Mouse (Mus musculus) midbrain, embryonic 10.5 days (tissue): ENCODE data around the gene Ube2cbp. TPM values are rescaled to one million over a fixed set of nuclear protein-coding genes. Genes with fewer than 3 reads are reported as not detected.

Experiments used
- DNase-seq: peaks from one replicate; pipeline ENCODE4 v3.0.0-alpha.2; 2017; ENCODE audit warnings: low spot score
- H3K27ac ChIP-seq: fragments of 300-500 bp; sonication (generic); replicated peaks from 2 replicates; pipeline ENCODE4 v1.5.1; 2016; ENCODE audit warnings: mild to moderate bottlenecking
- H3K27me3 ChIP-seq: fragments of 300-500 bp; sonication (generic); 2 replicates; pipeline ENCODE4 v1.6.1; 2016; ENCODE audit warnings: low read depth, mild to moderate bottlenecking; ENCODE audit not compliant: poor library complexity, severe bottlenecking
- H3K36me3 ChIP-seq: fragments of 300-500 bp; sonication (generic); 2 replicates; pipeline ENCODE4 v1.6.1; 2016; ENCODE audit warnings: mild to moderate bottlenecking, moderate library complexity
- H3K4me1 ChIP-seq: fragments of 300-500 bp; sonication (generic); 2 replicates; pipeline ENCODE4 v1.6.1; 2016
- H3K4me3 ChIP-seq: fragments of 300-500 bp; sonication (generic); 2 replicates; pipeline ENCODE4 v1.5.1; 2016; ENCODE audit warnings: mild to moderate bottlenecking, moderate library complexity
- H3K9me3 ChIP-seq: fragments of 300-500 bp; sonication (generic); replicated peaks from 2 replicates; pipeline ENCODE4 v1.6.1; 2016; ENCODE audit warnings: mild to moderate bottlenecking
- WGBS: fragments of 180-500 bp; shearing (Covaris S2); methylation state at CpG from one replicate; pipeline ENCODE4 v1.1.7; 2016; 5-methylcytosine and 5-hydroxymethylcytosine counted together
- polyA plus RNA-seq: library from polyadenylated mRNA; unstranded; fragments of >200 nt; fragmentation: Nextera tagmentation; extraction: Ambion mirVana; gene quantifications from 2 replicates; pipeline ENCODE4 v1.2.1, GENCODE M21; 2016

Ube2cbp gene
- 6.6 and 9.1 TPM in 2 replicates for polyA plus RNA-seq

DNA sequence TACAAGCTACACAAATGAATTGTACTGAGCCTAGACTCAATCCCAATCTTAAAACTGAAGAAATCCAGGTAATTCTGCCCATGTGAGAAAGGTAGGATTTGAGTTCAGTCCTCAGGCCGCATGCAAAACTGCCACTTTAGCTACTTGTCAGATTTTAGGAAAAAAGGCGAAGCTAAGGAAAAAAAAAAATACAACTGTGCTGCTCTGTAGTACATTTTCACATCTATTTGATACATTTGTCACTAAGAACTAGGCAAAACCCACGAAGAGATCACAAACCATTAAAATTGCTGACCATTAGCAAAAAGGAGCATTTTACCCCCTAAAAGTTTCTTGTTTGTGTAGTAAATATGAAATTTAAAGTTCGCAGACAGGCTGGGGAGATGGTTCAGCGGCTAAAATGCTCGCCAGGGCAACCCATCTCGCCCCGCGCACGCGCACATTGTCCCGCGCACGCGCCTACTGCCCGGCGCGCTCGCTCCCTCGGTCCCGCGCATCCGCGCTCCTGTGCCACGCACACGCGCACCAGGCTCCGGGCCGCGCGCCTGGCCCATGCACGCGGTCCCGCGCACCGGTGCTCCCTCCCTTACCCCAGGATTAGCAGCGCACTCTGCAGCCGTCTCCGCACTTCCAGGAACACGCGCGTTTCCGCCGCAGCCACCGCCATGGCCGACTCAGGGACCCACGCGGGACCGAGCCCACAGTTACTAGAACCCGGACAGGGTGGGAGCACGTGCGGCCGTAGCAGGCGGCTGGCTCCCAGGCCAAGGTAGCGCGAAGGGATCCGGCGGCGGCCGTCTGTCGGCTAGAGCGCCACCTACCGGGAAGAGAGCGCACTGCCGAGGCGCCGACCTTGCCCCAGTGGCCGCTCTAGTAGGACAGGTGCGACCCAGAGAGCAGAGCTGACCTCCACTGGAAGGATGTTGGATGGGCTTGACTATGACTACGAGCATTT is at the start of gene Ube2cbp:
TSS of gene Ube2cbp (minus strand) at position 800 of the 955 bp plus-strand sequence.
- peak; percentile 86 for DNase-seq
- H3K36me3 ChIP-seq, result no peaks in the 10 kb centered on the region
- H3K4me1 ChIP-seq, result peaks cover 16% of the 10 kb centered on the region
- H3K9me3 ChIP-seq, result no peaks in the 10 kb centered on the region
- peak within 1 kb of the TSS; percentile 91 for H3K27ac ChIP-seq
- 3% methylated on average over 70 of the region's 70 CpGs for WGBS
- H3K27me3 ChIP-seq, result peaks cover 23% of the 10 kb centered on the region
- peak within 1 kb of the TSS; percentile 62 for H3K4me3 ChIP-seq

DNA sequence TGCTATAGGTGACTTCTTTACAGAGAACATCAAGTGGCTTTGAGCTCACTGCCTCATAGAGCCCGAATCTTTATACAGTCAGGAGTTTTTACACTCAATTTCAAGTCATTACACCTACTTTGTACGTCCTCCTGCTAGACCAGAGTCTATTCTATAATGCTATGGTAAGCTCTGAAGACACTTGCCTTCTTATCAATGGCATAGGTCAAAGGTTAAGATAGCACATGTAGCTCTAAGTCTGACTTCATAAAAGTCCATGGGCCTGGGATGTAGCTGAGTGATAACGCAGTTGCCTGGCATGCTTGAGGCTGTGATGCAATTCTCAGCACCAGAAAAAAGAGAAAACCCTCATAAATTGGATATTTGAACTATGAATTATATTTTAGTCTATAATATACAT is 49.6 kb upstream of the Ube2cbp start:
- Histone ChIP-seq H3K27ac (no peak overlapping the region), H3K9me3 (no peaks in the 10 kb centered on the region), H3K4me1 (no peaks in the 10 kb centered on the region), H3K27me3 (no peaks in the 10 kb centered on the region), H3K36me3 (peaks cover 15% of the 10 kb centered on the region), H3K4me3 (no peak overlapping the region)
- no peak for DNase-seq
- 86% methylated on average over 3 of the region's 3 CpGs for WGBS

DNA sequence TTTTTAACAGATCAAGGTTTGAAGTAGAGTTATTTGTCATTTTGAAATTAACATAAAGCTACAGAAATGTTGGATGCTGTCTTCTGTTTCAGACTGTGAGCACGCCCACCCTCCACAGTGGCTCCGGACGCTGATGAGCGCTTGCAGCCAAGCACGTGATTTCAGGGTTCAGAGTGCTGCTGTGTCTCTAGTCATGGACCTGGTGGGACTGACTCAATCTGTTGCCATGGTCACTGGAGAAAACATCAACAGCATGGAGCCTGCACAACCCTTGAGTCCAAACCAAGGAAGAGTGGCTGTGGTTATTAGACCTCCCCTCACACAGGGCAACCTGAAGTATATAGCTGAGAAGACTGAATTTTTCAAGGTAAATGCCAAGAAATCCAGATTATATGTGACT is 49.0 kb upstream of the Ube2cbp start:
- H3K4me3 ChIP-seq, result no peak overlapping the region
- 71% methylated on average over 5 of the region's 5 CpGs for WGBS
- H3K36me3 ChIP-seq, result peaks cover 15% of the 10 kb centered on the region
- no peaks in the 10 kb centered on the region for H3K9me3 ChIP-seq
- H3K27ac ChIP-seq, result no peak overlapping the region
- H3K27me3 ChIP-seq, result no peaks in the 10 kb centered on the region
- no peak for DNase-seq
- no peaks in the 10 kb centered on the region for H3K4me1 ChIP-seq

DNA sequence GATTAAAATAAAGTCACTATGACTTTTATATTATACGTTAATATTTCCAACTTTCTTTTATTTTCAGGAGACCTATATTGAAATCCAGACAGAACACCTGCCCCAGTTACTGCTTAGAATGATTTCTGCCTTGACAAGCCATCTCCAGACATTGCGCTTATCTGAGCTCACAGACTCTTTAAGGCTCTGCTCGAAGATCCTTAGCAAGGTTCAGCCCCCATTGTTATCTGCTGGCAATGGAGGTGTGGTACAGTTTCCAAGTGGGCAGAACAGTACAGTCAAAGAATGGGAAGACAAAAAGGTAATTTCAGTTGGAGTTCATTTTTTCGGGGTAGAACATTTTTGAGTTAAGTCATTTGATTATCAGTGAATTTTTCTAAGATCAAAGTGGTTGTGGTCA is 42.7 kb upstream of the Ube2cbp start:
- no peak overlapping the region for H3K27ac ChIP-seq
- H3K9me3 ChIP-seq, result no peaks in the 10 kb centered on the region
- no peaks in the 10 kb centered on the region for H3K27me3 ChIP-seq
- no peaks in the 10 kb centered on the region for H3K4me1 ChIP-seq
- H3K4me3 ChIP-seq, result no peak overlapping the region
- DNase-seq, result no peak
- 89% methylated on average over 4 of the region's 4 CpGs for WGBS
- H3K36me3 ChIP-seq, result no peaks in the 10 kb centered on the region

DNA sequence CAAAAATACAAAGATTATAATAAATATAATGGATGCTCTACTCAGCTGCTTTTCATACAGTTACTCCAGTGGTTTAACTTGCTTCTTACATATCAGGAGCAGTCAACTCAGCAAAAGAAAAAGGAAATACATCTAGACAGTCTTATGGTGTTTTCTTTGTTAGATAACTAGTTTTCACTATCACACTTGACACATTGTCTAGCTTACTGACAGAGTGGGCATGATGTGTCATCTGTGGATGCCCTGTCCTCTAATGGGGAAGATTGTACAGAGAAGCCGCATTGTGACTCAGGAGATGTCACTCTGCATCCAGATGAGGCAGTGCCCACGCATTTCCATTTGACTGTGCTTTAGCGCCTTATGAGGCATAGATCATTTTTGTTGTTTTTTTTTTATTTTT is 34.3 kb upstream of the Ube2cbp start:
- Histone ChIP-seq H3K9me3 (no peaks in the 10 kb centered on the region), H3K4me3 (no peak overlapping the region), H3K36me3 (no peaks in the 10 kb centered on the region), H3K27me3 (no peaks in the 10 kb centered on the region), H3K4me1 (no peaks in the 10 kb centered on the region), H3K27ac (no peak overlapping the region)
- WGBS, result 91% methylated on average over 3 of the region's 3 CpGs
- DNase-seq, result no peak

DNA sequence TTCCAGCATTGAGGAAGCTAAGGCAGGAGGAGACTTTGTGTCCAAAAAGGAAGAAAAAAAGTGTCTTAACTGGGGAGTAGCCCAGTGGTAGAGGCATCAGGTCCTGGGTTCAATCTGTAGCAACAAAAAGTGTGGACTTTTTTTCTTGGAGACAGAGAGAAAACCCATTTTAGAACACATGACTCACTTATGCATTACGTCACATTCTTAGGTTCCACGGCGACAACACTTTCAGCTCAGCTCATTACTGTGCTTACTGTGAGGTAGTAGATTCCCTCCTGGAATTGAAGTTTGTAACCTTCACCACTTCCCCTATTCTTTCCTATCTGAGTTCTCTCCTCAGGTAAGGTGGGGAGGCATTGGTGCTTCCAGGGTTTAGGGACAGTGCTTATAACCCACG is 31.5 kb upstream of the Ube2cbp start:
- Histone ChIP-seq H3K4me3 (no peak overlapping the region), H3K4me1 (no peaks in the 10 kb centered on the region), H3K36me3 (0 out of 2 replicates have a peak, but pooled peaks cover 4% of the 10 kb centered on the region), H3K9me3 (no peaks in the 10 kb centered on the region), H3K27ac (no peak overlapping the region), H3K27me3 (no peaks in the 10 kb centered on the region)
- DNase-seq, result no peak
- WGBS, result 90% methylated on average over 4 of the region's 4 CpGs

DNA sequence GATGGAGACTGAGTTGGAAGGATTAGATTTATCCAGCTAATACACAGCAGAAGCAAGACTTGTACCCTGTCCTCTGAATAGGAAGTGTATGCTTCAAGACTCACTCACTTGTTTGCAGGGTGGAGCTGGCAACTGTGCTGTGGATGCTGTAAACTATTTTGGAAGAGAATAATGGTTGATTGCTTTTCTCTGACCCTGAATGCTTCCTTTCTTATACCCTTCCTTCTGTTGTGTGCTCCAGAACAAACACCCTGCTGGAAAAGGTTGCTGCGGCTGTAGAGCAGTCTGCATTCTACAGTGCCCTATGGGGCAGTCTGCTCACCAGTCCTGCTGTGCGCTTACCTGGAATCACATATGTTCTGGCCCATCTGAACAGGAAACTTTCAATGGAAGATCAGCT is 27.0 kb upstream of the Ube2cbp start:
- 93% methylated on average over 2 of the region's 2 CpGs for WGBS
- DNase-seq, result no peak
- H3K4me1 ChIP-seq, result no peaks in the 10 kb centered on the region

DNA sequence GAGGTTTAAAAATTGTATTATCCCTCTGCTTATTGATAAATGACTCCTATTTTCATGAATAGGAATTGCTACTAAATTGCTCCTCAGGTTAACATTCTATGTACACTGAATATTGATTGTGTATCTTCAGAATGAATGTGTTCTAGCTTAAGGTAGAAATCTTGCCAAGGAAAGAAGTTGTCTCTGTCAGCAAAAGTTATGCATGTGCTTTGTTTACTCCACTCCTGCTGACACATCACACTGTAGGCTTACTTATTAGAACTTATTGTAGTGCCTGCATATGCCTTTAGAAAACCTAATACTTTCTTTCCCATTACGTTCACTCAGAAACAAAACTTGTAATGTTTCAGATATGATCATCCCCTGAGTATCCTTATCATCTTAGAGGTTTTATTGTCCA is 17.5 kb upstream of the Ube2cbp start:
- no peaks in the 10 kb centered on the region for H3K36me3 ChIP-seq
- H3K4me1 ChIP-seq, result no peaks in the 10 kb centered on the region
- no peak for DNase-seq
- no peak overlapping the region for H3K4me3 ChIP-seq
- no peaks in the 10 kb centered on the region for H3K9me3 ChIP-seq
- H3K27me3 ChIP-seq, result no peaks in the 10 kb centered on the region
- 85% methylated on average over 1 of the region's 1 CpGs for WGBS
- no peak overlapping the region for H3K27ac ChIP-seq

More for the DNA sequence above, 27.0 kb upstream of the Ube2cbp start:
- Histone ChIP-seq H3K27me3 (no peaks in the 10 kb centered on the region), H3K4me3 (no peak overlapping the region), H3K9me3 (no peaks in the 10 kb centered on the region), H3K36me3 (0 out of 2 replicates have a peak, but pooled peaks cover 4% of the 10 kb centered on the region), H3K27ac (no peak overlapping the region)

DNA sequence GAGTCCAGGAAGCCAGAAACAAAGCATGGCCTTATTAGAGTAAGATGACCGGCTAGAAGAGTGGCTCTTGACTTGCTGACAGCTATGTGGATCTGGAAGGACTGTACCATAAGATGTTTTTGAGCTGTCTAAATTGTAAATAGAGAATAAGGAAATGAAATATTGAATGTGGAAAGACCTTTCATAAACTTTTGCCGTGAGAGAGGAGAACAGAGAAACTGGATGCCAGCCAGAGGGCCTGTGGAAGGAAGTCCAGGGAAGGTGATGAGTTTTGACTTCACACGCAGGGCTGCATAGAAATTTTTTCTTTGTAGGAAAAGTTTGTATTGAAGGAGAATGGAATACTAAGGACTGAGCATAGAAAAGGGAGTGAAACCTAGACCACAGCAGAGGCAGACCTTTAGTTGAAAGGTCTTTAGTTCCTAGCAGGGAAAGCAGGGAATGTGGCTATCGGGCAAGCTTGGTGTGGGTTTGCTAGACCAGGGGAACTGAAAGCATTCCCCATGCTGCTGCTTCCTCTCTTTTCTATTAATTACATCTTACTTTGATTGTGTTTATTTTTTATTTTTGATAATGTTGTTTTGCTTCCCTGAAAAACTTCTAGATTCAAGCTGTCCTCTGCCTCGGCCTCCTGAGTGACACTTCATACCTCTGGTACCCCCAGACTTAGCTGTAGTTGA is 13.8 kb upstream of the Ube2cbp start:
- no peaks in the 10 kb centered on the region for H3K4me1 ChIP-seq
- H3K9me3 ChIP-seq, result no peaks in the 10 kb centered on the region
- WGBS, result 90% methylated on average over 5 of the region's 5 CpGs
- H3K27me3 ChIP-seq, result no peaks in the 10 kb centered on the region
- no peak for DNase-seq
- H3K36me3 ChIP-seq, result no peaks in the 10 kb centered on the region
- H3K4me3 ChIP-seq, result no peak overlapping the region
- H3K27ac ChIP-seq, result no peak overlapping the region

DNA sequence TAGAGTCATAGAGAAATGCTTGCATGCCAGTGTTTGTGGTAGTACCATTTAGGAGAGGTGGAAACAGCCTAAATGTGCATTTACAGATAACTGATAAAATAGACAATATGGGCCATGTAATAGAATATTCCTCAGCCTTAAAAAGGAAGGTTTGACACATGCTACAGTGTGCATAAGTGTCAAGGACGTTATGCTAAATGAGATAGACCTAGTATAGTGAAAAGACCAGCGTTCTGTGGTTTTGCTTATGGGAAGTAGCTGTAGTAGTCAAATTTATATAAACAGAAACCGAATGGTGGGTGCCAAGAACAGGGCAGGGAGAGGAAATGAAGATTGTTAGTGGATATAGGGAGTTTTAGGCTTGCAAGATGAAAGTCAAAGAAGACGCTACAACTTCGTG is 12.0 kb upstream of the Ube2cbp start:
- DNase-seq, result no peak
- H3K4me1 ChIP-seq, result no peaks in the 10 kb centered on the region
- H3K9me3 ChIP-seq, result no peaks in the 10 kb centered on the region
- WGBS, result 87% methylated on average over 5 of the region's 5 CpGs
- H3K4me3 ChIP-seq, result no peak overlapping the region
- no peaks in the 10 kb centered on the region for H3K36me3 ChIP-seq
- H3K27ac ChIP-seq, result no peak overlapping the region
- no peaks in the 10 kb centered on the region for H3K27me3 ChIP-seq

DNA sequence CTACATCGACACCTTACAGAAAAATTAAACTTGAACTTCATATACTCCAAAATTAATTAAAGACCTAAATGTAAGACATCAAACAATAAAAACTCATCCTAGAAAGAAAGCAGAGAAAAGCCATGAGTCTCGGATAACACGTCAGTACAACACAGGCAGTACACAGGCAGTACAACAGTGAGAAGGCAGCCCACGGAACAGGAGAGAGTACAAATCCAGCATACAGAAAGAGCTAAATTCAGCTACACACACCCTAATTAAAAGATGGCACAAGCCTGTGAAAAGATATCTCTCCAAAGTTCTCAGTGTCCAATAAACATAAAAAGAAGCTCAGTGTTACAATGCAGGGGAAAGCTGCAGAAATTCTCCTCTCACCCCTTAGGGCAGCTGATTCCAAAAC is 11.2 kb upstream of the Ube2cbp start:
- H3K36me3 ChIP-seq, result no peaks in the 10 kb centered on the region
- no peaks in the 10 kb centered on the region for H3K4me1 ChIP-seq
- H3K9me3 ChIP-seq, result no peaks in the 10 kb centered on the region
- WGBS, result 90% methylated on average over 4 of the region's 4 CpGs
- H3K27ac ChIP-seq, result no peak overlapping the region
- no peak overlapping the region for H3K4me3 ChIP-seq
- no peaks in the 10 kb centered on the region for H3K27me3 ChIP-seq
- no peak for DNase-seq

DNA sequence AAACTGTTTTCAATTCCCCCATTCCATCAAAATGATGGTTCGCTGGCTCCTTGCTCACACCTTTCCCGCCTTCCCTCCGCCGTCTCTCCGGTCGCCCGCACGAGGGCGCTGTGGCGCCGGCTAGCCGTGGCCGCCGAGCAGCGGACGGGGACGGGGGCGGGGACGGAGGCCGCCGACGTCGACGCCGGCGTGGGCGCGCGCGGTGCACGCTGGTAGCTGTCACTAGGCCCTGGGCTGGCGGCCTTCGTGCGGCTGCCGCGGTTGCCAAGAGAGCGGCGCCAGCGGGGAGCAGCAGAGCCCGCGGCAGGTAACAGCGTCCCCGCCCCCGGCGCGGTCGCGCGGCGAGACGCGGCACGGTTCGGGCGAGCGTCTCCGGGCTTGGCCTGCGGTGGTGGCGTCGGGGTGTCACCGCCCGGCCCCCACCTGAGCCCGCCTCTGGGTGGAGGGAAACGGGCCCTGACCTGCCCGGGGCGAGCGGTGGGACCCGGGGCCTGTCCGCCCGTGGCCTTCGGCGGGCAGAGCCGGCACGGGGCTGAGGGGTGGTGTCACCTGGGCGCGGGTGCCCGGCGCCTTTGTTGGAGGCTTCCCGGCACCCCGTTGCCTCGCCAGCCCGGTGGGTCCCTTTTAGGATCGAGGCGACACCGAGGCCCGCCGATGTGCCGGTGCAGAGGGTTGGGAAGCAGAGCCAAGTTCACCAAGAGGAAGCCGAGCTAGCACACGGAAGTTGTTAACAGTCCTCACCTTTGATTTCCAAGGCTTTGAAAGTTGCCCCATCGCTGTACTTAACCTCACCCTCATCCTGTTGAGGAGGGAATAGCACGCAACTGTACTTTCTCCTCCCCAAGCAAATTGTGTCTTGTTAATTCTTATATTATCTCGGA is 2.5 kb upstream of the Ube2cbp start, which contains the start of gene Dop1a:
TSS of gene Dop1a (plus strand) at position 165 of the 881 bp plus-strand sequence.
- Histone ChIP-seq H3K4me3 (peak within 1 kb of the TSS; percentile 81), H3K27me3 (peaks cover 23% of the 10 kb centered on the region), H3K9me3 (no peaks in the 10 kb centered on the region), H3K27ac (peak within 1 kb of the TSS; percentile 80), H3K36me3 (no peaks in the 10 kb centered on the region), H3K4me1 (peaks cover 16% of the 10 kb centered on the region)
- peak; percentile 89 for DNase-seq
- WGBS, result 1% methylated on average over 89 of the region's 93 CpGs
